Mouse (Mus musculus) thymus, postnatal 14 days (tissue): ENCODE results near the gene Fam19a2.

ENCODE experiments used
- DNase-seq: peaks from one replicate; pipeline ENCODE4 v3.0.0; 2021

Fam19a2 gene

GRCm38 (mm10) chr10:123263876-123264309 is at the start of gene Fam19a2:
Gene Fam19a2 (plus strand): TSS chr10:123263996.
- DNase-seq = peak; percentile 41

- DNase-seq = no peak
Observed at GRCm38 (mm10) chr10:123222785-123223184, 41.0 kb upstream of the Fam19a2 start.

GRCm38 (mm10) chr10:123229420-123229819 is 34.4 kb upstream of the Fam19a2 start:
- no peak for DNase-seq

GRCm38 (mm10) chr10:123248063-123248462 is 15.7 kb upstream of the Fam19a2 start:
- no peak for DNase-seq

GRCm38 (mm10) chr10:123251904-123252303 is 11.9 kb upstream of the Fam19a2 start:
- no peak for DNase-seq

- DNase-seq = peak; percentile 6
Observed at GRCm38 (mm10) chr10:123254299-123254698, 9.5 kb upstream of the Fam19a2 start.

GRCm38 (mm10) chr10:123255674-123256348 is 8.0 kb upstream of the Fam19a2 start:
- peak; percentile 16 for DNase-seq

- no peak for DNase-seq
Observed at GRCm38 (mm10) chr10:123264461-123265191, 830 bp downstream of the Fam19a2 start.

GRCm38 (mm10) chr10:123265241-123265790 is 1.5 kb downstream of the Fam19a2 start:
- DNase-seq = no peak

GRCm38 (mm10) chr10:123268568-123268967 is 4.8 kb downstream of the Fam19a2 start:
- DNase-seq = no peak

GRCm38 (mm10) chr10:123274554-123274953 is 10.8 kb downstream of the Fam19a2 start:
- no peak for DNase-seq

GRCm38 (mm10) chr10:123307300-123307699 is 43.5 kb downstream of the Fam19a2 start:
- DNase-seq = no peak

- no peak for DNase-seq
Observed at GRCm38 (mm10) chr10:123326271-123326670, 62.5 kb downstream of the Fam19a2 start.

GRCm38 (mm10) chr10:123341280-123341679 is 77.5 kb downstream of the Fam19a2 start:
- no peak for DNase-seq

GRCm38 (mm10) chr10:123342591-123343236 is 78.9 kb downstream of the Fam19a2 start:
- DNase-seq = no peak

GRCm38 (mm10) chr10:123346301-123346700 is 82.5 kb downstream of the Fam19a2 start:
- no peak for DNase-seq

GRCm38 (mm10) chr10:123353667-123354066 is 89.9 kb downstream of the Fam19a2 start:
- DNase-seq = no peak

- no peak for DNase-seq
Observed at GRCm38 (mm10) chr10:123357010-123357409, 93.2 kb downstream of the Fam19a2 start.

- DNase-seq = no peak
Observed at GRCm38 (mm10) chr10:123360492-123360891, 96.7 kb downstream of the Fam19a2 start.

GRCm38 (mm10) chr10:123364628-123365027 is 100.8 kb downstream of the Fam19a2 start:
- DNase-seq = no peak

GRCm38 (mm10) chr10:123367152-123367864 is 103.5 kb downstream of the Fam19a2 start:
- no peak for DNase-seq

- DNase-seq = no peak
Observed at GRCm38 (mm10) chr10:123383277-123383676, 119.5 kb downstream of the Fam19a2 start.

GRCm38 (mm10) chr10:123385641-123386040 is 121.8 kb downstream of the Fam19a2 start:
- no peak for DNase-seq
